Mouse (Mus musculus) kidney, postnatal 25 days (tissue): ENCODE data around the gene Adgrb2.

Experiments
- DNase-seq, 2 experiments: peaks; one replicate each; pipeline ENCODE4 v3.0.0; 2021; ENCODE audit warnings: mixed read lengths in 2 of 2

Adgrb2 gene

GRCm38 (mm10) chr4:130033496-130033895 lies 48.8 kb downstream of the Adgrb2 start:
- no peak for DNase-seq

- DNase-seq: peak in 1 of 2 experiments; percentile 53
Measured at GRCm38 (mm10) chr4:130036112-130036511, 51.4 kb downstream of the Adgrb2 start.

GRCm38 (mm10) chr4:130036573-130037401 lies 52.1 kb downstream of the Adgrb2 start:
- peak; percentile 53 to 84 for DNase-seq

- DNase-seq: no peak
Measured at GRCm38 (mm10) chr4:130039351-130039750, 54.7 kb downstream of the Adgrb2 start.

GRCm38 (mm10) chr4:130041076-130041475 lies 56.4 kb downstream of the Adgrb2 start:
- DNase-seq: no peak

- no peak for DNase-seq
Measured at GRCm38 (mm10) chr4:130044211-130044610, 59.5 kb downstream of the Adgrb2 start.

- DNase-seq: peak; percentile 49 to 72
Measured at GRCm38 (mm10) chr4:130045609-130046008, 60.9 kb downstream of the Adgrb2 start.

- DNase-seq: peak; percentile 96
Measured at GRCm38 (mm10) chr4:130047331-130048202, 62.9 kb downstream of the Adgrb2 start, which contains the start of gene Col16a1. TSS of gene Col16a1 (plus strand) at chr4:130047840.

GRCm38 (mm10) chr4:130048203-130048479 lies 63.5 kb downstream of the Adgrb2 start:
- DNase-seq: no peak

GRCm38 (mm10) chr4:130050056-130050824 lies 65.6 kb downstream of the Adgrb2 start:
- DNase-seq: peak; percentile 74 to 81

GRCm38 (mm10) chr4:130052283-130052682 lies 67.6 kb downstream of the Adgrb2 start:
- no peak for DNase-seq

GRCm38 (mm10) chr4:130053111-130053510 lies 68.4 kb downstream of the Adgrb2 start:
- no peak for DNase-seq

GRCm38 (mm10) chr4:130054727-130055126 lies 70.1 kb downstream of the Adgrb2 start:
- no peak for DNase-seq

GRCm38 (mm10) chr4:130055160-130056010 lies 70.7 kb downstream of the Adgrb2 start:
- no peak for DNase-seq

- no peak for DNase-seq
Measured at GRCm38 (mm10) chr4:130056011-130056322, 71.3 kb downstream of the Adgrb2 start.

- DNase-seq: no peak
Measured at GRCm38 (mm10) chr4:130056471-130056870, 71.8 kb downstream of the Adgrb2 start.

GRCm38 (mm10) chr4:130060937-130061336 lies 76.3 kb downstream of the Adgrb2 start:
- DNase-seq: no peak

GRCm38 (mm10) chr4:130063191-130063590 lies 78.5 kb downstream of the Adgrb2 start:
- DNase-seq: no peak

- DNase-seq: peak; percentile 57 to 61
Measured at GRCm38 (mm10) chr4:130066816-130067215, 82.1 kb downstream of the Adgrb2 start.

- DNase-seq: no peak
Measured at GRCm38 (mm10) chr4:130070523-130070922, 85.9 kb downstream of the Adgrb2 start.

GRCm38 (mm10) chr4:130071758-130072157 lies 87.1 kb downstream of the Adgrb2 start:
- no peak for DNase-seq
